14 mouse cellular contexts compared by ENCODE assay signal in genomic region chr10:40428633-40429032, GRCm38 (mm10).
"Had no signal": no experiment of that assay in that cellular context is flagged by ENCODE, and none has a peak within 500 bp of the region (broad histone marks: within the 10 kb centered on the region; RNA-seq: fewer than 3 reads in every experiment).

No protein-coding gene starts in this region.

- DNase-seq: kidney, adult 9 months; kidney, postnatal 36 days; left cerebral cortex, postnatal 4 days; lung, adult 18-20 months; lung, postnatal 4 days; midbrain, embryonic 14.5 days; thymus, postnatal 14 days had no signal

- H3K4me3 ChIP-seq: limb, embryonic 13.5 days; midbrain, embryonic 10.5 days; myocyte; neural tube, embryonic 12.5 days had no signal

- H3K36me3 ChIP-seq: limb, embryonic 13.5 days; midbrain, embryonic 10.5 days; neural tube, embryonic 12.5 days had no signal

- H3K27me3 ChIP-seq: limb, embryonic 13.5 days; neural tube, embryonic 12.5 days had no signal

- H3K4me2 ChIP-seq: limb, embryonic 13.5 days; neural tube, embryonic 12.5 days had no signal

- H3K9ac ChIP-seq: limb, embryonic 13.5 days; liver, embryonic 14.5 days; neural tube, embryonic 12.5 days had no signal

- H3K9me3 ChIP-seq: limb, embryonic 13.5 days; midbrain, embryonic 10.5 days; neural tube, embryonic 12.5 days had no signal

- H3K27ac ChIP-seq: kidney, postnatal 0 days; limb, embryonic 13.5 days; liver, embryonic 14.5 days; midbrain, embryonic 10.5 days; neural tube, embryonic 12.5 days; stomach, postnatal 0 days had no signal
